Mouse (Mus musculus): ENCODE measurements at regions not wholly inside any gene's neighbourhood (a gene's known extent, or its start where the extent isn't known, plus 50 kb on each side); places are given as distances from the start of the nearest gene placed in this dataset.

DNA sequence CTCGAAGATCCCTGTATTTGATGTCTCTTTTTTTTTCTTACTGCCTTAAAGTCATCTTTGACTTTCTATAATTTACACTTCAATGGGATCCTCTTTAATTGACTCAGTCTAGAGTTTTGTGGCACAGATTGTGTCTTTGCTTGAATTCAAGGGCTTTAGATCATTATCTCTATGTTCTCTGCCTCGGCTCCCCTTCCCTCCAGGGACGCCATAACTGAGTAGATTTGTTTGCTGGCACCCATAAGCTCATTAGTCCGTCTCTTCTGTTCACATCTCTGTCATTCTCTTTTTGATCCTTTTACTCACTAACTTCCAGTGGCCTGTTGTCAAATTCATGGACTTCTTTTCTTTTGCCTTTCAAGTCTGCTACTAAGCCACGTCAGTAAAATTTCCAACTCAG is 299.0 kb upstream of the 1700056E22Rik start:
- DNase-seq (ENCODE audit: low spot score) (no peak), ATAC-seq (ENCODE audit: low FRiP score, low TSS enrichment) (no peak)
- no peak overlapping the region for H3K4me3 ChIP-seq (ENCODE audit: low read depth, low read length)
- H3K36me3 ChIP-seq (ENCODE audit: control insufficient read depth, insufficient read depth, low read length) = no peaks in the 10 kb centered on the region
- H3K9ac ChIP-seq (ENCODE audit: low read length) = no peak overlapping the region
- no peak overlapping the region for H3K4me2 ChIP-seq (replicated peaks; ENCODE audit: low read depth)
- no peaks in the 10 kb centered on the region for H3K27me3 ChIP-seq (ENCODE audit: control insufficient read depth, insufficient read depth, low read length)
- H3K4me1 ChIP-seq (replicated peaks; ENCODE audit: control insufficient read depth, insufficient read depth) = no peaks in the 10 kb centered on the region
- 90% methylated on average over 5 of the region's 5 CpGs for WGBS
- no peak overlapping the region for H3K27ac ChIP-seq (replicated peaks)
- no peaks in the 10 kb centered on the region for H3K9me3 ChIP-seq (ENCODE audit: control insufficient read depth, low read length)
- TF ChIP-seq CTCF (IDR thresholded peaks at IDR 0.05; ENCODE audit: low read depth) (no peak), EP300 (optimal IDR thresholded peaks at IDR 0.05) (no peak)

DNA sequence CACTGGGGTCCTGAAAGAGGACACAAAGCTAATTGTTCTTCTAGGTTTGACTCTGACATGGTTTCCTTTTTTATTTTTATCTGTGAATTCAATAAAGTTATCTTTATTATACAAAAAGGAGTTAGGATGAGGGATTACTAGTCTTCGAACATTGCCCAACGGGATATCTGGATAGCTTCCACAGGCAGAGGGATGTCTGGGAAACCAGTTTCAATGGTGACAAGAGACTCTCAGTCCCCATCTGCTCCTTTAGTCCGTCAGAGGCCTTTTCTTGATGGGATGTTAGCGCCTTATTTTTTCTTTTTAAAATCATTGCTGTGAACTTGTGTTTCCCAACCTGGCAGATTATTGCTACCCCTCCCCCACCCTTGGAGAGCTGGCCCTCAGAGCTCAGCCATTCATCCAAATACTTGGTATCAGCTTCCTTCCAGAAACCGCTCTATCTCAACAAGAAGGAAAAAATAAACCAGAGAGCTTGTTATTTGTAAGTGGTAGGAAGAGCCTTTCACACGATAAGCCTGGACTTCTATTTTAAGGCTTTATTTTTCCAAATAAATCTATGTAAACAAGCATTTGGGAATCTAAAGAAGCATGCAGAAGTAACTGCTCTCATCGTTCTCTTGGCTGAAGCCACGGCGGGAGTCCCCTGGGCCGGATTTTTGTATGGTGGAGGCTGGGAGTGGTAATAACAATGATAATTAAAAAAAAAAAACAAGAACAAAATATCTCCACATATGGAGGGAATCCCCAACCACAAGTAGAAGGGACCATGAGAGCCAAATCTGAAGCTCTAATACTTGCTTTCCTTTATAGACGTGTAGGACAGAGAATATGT is 296.6 kb upstream of the 1700056E22Rik start:
- Histone ChIP-seq H3K27me3 (ENCODE audit: control insufficient read depth, insufficient read depth, low read length) (no peaks in the 10 kb centered on the region), H3K4me3 (ENCODE audit: low read depth, low read length) (no peak overlapping the region), H3K4me2 (replicated peaks; ENCODE audit: low read depth) (no peak overlapping the region), H3K36me3 (ENCODE audit: control insufficient read depth, insufficient read depth, low read length) (no peaks in the 10 kb centered on the region), H3K9ac (ENCODE audit: low read length) (no peak overlapping the region), H3K27ac (replicated peaks) (0 out of 2 replicates have a peak overlapping the region, but pooled peaks have one; percentile 18), H3K4me1 (replicated peaks; ENCODE audit: control insufficient read depth, insufficient read depth) (no peaks in the 10 kb centered on the region), H3K9me3 (ENCODE audit: control insufficient read depth, low read length) (no peaks in the 10 kb centered on the region)
- DNase-seq (ENCODE audit: low spot score) (no peak), ATAC-seq (ENCODE audit: low FRiP score, low TSS enrichment) (no peak)
- no peak for TF ChIP-seq EP300 (optimal IDR thresholded peaks at IDR 0.05)
- no peak for TF ChIP-seq CTCF (IDR thresholded peaks at IDR 0.05; ENCODE audit: low read depth)
- WGBS = 60% methylated on average over 11 of the region's 11 CpGs

DNA sequence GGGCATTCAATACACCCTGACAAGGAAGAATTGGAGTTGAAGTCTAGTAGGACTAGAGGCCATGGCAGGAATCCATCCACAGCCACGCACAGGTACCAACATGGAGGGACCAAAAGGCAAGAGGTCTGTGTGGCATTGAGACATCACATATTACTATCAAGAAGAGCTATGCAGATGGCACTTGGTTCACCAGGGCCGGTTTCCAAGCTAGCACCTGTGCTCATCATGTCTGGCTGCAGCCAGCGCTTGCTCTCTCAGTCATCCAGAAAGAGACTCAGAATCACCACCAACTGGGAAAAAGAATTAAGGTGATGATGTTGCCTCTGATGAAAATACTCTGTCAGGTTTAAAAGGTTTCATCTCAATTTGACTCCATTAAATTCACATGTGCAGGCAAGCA is 292.1 kb upstream of the 1700056E22Rik start:
- no peaks in the 10 kb centered on the region for H3K4me1 ChIP-seq (replicated peaks; ENCODE audit: control insufficient read depth, insufficient read depth)
- 84% methylated on average over 3 of the region's 3 CpGs for WGBS
- no peak for ATAC-seq (ENCODE audit: low FRiP score, low TSS enrichment)
- H3K4me3 ChIP-seq (ENCODE audit: low read depth, low read length) = no peak overlapping the region
- H3K9ac ChIP-seq (ENCODE audit: low read length) = no peak overlapping the region
- H3K27me3 ChIP-seq (ENCODE audit: control insufficient read depth, insufficient read depth, low read length) = no peaks in the 10 kb centered on the region
- no peak overlapping the region for H3K4me2 ChIP-seq (replicated peaks; ENCODE audit: low read depth)
- no peak overlapping the region for H3K27ac ChIP-seq (replicated peaks)
- no peaks in the 10 kb centered on the region for H3K36me3 ChIP-seq (ENCODE audit: control insufficient read depth, insufficient read depth, low read length)
- DNase-seq (ENCODE audit: low spot score) = no peak
- no peaks in the 10 kb centered on the region for H3K9me3 ChIP-seq (ENCODE audit: control insufficient read depth, low read length)
- TF ChIP-seq EP300 (optimal IDR thresholded peaks at IDR 0.05) (no peak), CTCF (IDR thresholded peaks at IDR 0.05; ENCODE audit: low read depth) (no peak)

DNA sequence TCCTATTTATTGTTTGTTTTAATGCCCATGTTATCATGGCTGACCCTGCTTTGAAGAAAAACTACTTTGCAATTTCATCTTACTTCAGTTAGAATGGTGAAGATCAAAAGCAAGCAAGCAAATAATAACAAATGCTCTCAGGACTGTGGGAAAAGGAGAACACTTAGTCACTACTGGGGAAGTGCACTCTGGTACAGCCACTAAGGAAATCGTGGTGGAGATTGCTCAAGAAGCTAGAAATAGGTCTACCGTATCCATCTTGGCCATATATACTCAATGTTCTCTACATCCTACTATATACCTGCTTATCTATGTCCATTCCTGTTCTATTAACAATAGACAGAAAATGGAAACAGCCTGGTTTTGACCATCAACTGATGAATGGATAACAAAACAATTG is 290.1 kb upstream of the 1700056E22Rik start:
- no peak for TF ChIP-seq CTCF (IDR thresholded peaks at IDR 0.05; ENCODE audit: low read depth)
- no peak for TF ChIP-seq EP300 (optimal IDR thresholded peaks at IDR 0.05)
- Histone ChIP-seq H3K27ac (replicated peaks) (no peak overlapping the region), H3K9ac (ENCODE audit: low read length) (no peak overlapping the region), H3K4me3 (ENCODE audit: low read depth, low read length) (no peak overlapping the region), H3K4me2 (replicated peaks; ENCODE audit: low read depth) (no peak overlapping the region), H3K4me1 (replicated peaks; ENCODE audit: control insufficient read depth, insufficient read depth) (no peaks in the 10 kb centered on the region), H3K36me3 (ENCODE audit: control insufficient read depth, insufficient read depth, low read length) (no peaks in the 10 kb centered on the region), H3K9me3 (ENCODE audit: control insufficient read depth, low read length) (no peaks in the 10 kb centered on the region), H3K27me3 (ENCODE audit: control insufficient read depth, insufficient read depth, low read length) (no peaks in the 10 kb centered on the region)
- no peak for DNase-seq (ENCODE audit: low spot score)
- ATAC-seq (ENCODE audit: low FRiP score, low TSS enrichment) = no peak
- WGBS = 76% methylated on average over 2 of the region's 2 CpGs

DNA sequence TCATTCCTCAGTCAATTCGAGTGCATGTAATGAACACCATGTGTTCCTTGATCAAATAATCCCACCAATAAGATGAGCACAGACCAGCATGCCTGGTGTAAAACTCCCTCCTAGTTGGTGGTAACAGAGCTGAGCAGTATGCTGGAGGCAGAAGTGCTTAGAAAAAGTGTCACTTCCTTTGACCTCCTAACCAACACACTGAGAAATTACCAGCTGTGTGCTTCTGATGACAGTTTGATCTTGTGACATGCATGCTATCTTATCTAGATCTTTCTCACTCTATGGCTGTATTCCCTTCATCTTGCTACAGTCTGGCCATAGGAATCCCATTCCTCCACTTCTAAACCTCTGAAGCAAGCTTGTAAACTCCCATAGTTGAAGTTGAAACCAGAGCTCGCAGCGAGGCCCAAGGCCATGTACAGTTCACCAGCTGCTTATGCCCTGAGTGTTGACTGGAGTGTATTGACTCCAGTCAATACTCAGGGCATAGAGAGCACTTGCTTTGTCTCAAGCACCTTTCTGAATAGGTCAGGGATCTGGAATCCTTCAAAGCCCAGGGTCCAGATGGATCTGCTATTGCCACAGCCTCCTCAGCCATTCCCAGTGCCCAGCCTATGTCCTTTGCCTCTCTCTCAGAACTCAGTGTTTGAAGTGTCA is 286.5 kb upstream of the 1700056E22Rik start:
- TF ChIP-seq EP300 (optimal IDR thresholded peaks at IDR 0.05) = no peak
- TF ChIP-seq CTCF (IDR thresholded peaks at IDR 0.05; ENCODE audit: low read depth) = no peak
- H3K27ac ChIP-seq (replicated peaks) = no peak overlapping the region
- H3K36me3 ChIP-seq (ENCODE audit: control insufficient read depth, insufficient read depth, low read length) = no peaks in the 10 kb centered on the region
- H3K9ac ChIP-seq (ENCODE audit: low read length) = no peak overlapping the region
- ATAC-seq (ENCODE audit: low FRiP score, low TSS enrichment) = no peak
- no peaks in the 10 kb centered on the region for H3K9me3 ChIP-seq (ENCODE audit: control insufficient read depth, low read length)
- no peak overlapping the region for H3K4me3 ChIP-seq (ENCODE audit: low read depth, low read length)
- no peak for DNase-seq (ENCODE audit: low spot score)
- H3K4me1 ChIP-seq (replicated peaks; ENCODE audit: control insufficient read depth, insufficient read depth) = no peaks in the 10 kb centered on the region
- WGBS = 80% methylated on average over 3 of the region's 3 CpGs
- no peaks in the 10 kb centered on the region for H3K27me3 ChIP-seq (ENCODE audit: control insufficient read depth, insufficient read depth, low read length)
- no peak overlapping the region for H3K4me2 ChIP-seq (replicated peaks; ENCODE audit: low read depth)
